Mouse (Mus musculus) spleen, adult 18-20 months (tissue): ENCODE results near the gene Kcnip1.

ENCODE experiments used
- DNase-seq, 2 experiments: peaks; one replicate each; pipeline ENCODE4 v3.0.0; 2022; ENCODE audit warnings: mixed read lengths in 2 of 2

Kcnip1 gene

GRCm38 (mm10) chr11:33821331-33821730, 171.6 kb downstream of the Kcnip1 start:
- no peak for DNase-seq

GRCm38 (mm10) chr11:33820876-33821275, 172.1 kb downstream of the Kcnip1 start:
- DNase-seq: no peak

- no peak for DNase-seq
These were observed 174.0 kb downstream of the Kcnip1 start for GRCm38 (mm10) chr11:33818861-33819503.

- DNase-seq: no peak
These were observed 176.9 kb downstream of the Kcnip1 start for GRCm38 (mm10) chr11:33816020-33816419.

- DNase-seq: no peak
These were observed 182.8 kb downstream of the Kcnip1 start for GRCm38 (mm10) chr11:33810105-33810504.

GRCm38 (mm10) chr11:33803093-33803492, 189.9 kb downstream of the Kcnip1 start:
- DNase-seq: no peak

- no peak for DNase-seq
These were observed 192.4 kb downstream of the Kcnip1 start for GRCm38 (mm10) chr11:33800436-33801088.

- no peak for DNase-seq
These were observed 193.0 kb downstream of the Kcnip1 start for GRCm38 (mm10) chr11:33799933-33800332.

- no peak for DNase-seq
These were observed 194.8 kb downstream of the Kcnip1 start for GRCm38 (mm10) chr11:33798094-33798648.

- DNase-seq: no peak
These were observed 205.6 kb downstream of the Kcnip1 start for GRCm38 (mm10) chr11:33787362-33787761.

GRCm38 (mm10) chr11:33786572-33786971, 206.4 kb downstream of the Kcnip1 start:
- no peak for DNase-seq

- no peak for DNase-seq
These were observed 211.4 kb downstream of the Kcnip1 start for GRCm38 (mm10) chr11:33781561-33781971.

- DNase-seq: no peak
These were observed 212.7 kb downstream of the Kcnip1 start for GRCm38 (mm10) chr11:33780263-33780662.

GRCm38 (mm10) chr11:33772615-33773141, 220.3 kb downstream of the Kcnip1 start:
- DNase-seq: no peak

GRCm38 (mm10) chr11:33772043-33772442, 220.9 kb downstream of the Kcnip1 start:
- no peak for DNase-seq

GRCm38 (mm10) chr11:33766976-33767938, 225.7 kb downstream of the Kcnip1 start:
- no peak for DNase-seq

- DNase-seq: no peak
These were observed 231.7 kb downstream of the Kcnip1 start for GRCm38 (mm10) chr11:33761201-33761755.

- no peak for DNase-seq
These were observed 236.3 kb downstream of the Kcnip1 start for GRCm38 (mm10) chr11:33756624-33757023.

GRCm38 (mm10) chr11:33752431-33752873, 240.5 kb downstream of the Kcnip1 start:
- no peak for DNase-seq

- no peak for DNase-seq
These were observed 241.4 kb downstream of the Kcnip1 start for GRCm38 (mm10) chr11:33751503-33751902.

- DNase-seq: no peak
These were observed 243.0 kb downstream of the Kcnip1 start for GRCm38 (mm10) chr11:33749979-33750378.

GRCm38 (mm10) chr11:33749408-33749807, 243.5 kb downstream of the Kcnip1 start:
- DNase-seq: no peak
